Mouse (Mus musculus) heart, embryonic 15.5 days (tissue): ENCODE data around the gene Nfe2l2. TPM values are rescaled to one million over a fixed set of nuclear protein-coding genes. Genes with fewer than 3 reads are reported as not detected.

Source experiments
- ATAC-seq: fragments of 200-750 bp; cut with Nextera tagmentation; replicated peaks from 2 replicates; pipeline ENCODE4 v1.8.0; 2017; ENCODE audit warnings: low read depth, moderate TSS enrichment; ENCODE audit not compliant: insufficient number of reproducible peaks, insufficient read depth, low FRiP score
- H3K27ac ChIP-seq: fragments of 300-500 bp; sonication (generic); 2 replicates; pipeline ENCODE4 v1.5.1; 2015; ENCODE audit warnings: mild to moderate bottlenecking, inconsistent platforms
- H3K27me3 ChIP-seq: fragments of 300-500 bp; sonication (generic); 2 replicates; pipeline ENCODE4 v1.6.1; 2015; ENCODE audit warnings: inconsistent platforms
- H3K36me3 ChIP-seq: fragments of 300-500 bp; sonication (generic); 2 replicates; pipeline ENCODE4 v1.6.1; 2015; ENCODE audit warnings: mild to moderate bottlenecking, inconsistent platforms
- H3K4me1 ChIP-seq: fragments of 300-500 bp; sonication (generic); replicated peaks from 2 replicates; pipeline ENCODE4 v1.6.1; 2015; ENCODE audit warnings: inconsistent platforms
- H3K4me2 ChIP-seq: fragments of 300-500 bp; sonication (generic); 2 replicates; pipeline ENCODE4 v1.6.1; 2015; ENCODE audit warnings: inconsistent platforms, mild to moderate bottlenecking, moderate library complexity
- H3K4me3 ChIP-seq: fragments of 300-500 bp; sonication (generic); 2 replicates; pipeline ENCODE4 v1.5.1; 2015; ENCODE audit warnings: mild to moderate bottlenecking, inconsistent platforms
- H3K9ac ChIP-seq: fragments of 300-500 bp; sonication (generic); 2 replicates; pipeline ENCODE4 v1.6.1; 2015; ENCODE audit warnings: mild to moderate bottlenecking, inconsistent platforms
- H3K9me3 ChIP-seq: fragments of 300-500 bp; sonication (generic); replicated peaks from 2 replicates; pipeline ENCODE4 v1.6.1; 2016; ENCODE audit warnings: inconsistent platforms
- WGBS: fragments of 180-500 bp; shearing (Covaris S2); methylation state at CpG from one replicate; pipeline ENCODE4 v1.1.7; 2015; ENCODE audit warnings: mixed read lengths; 5-methylcytosine and 5-hydroxymethylcytosine counted together
- polyA plus RNA-seq: library from polyadenylated mRNA; unstranded; fragments of >200 nt; fragmentation: Nextera tagmentation; extraction: Ambion mirVana; gene quantifications from 2 replicates; pipeline ENCODE4 v1.2.1, GENCODE M21; 2015

Gene Nfe2l2
- polyA plus RNA-seq, 1 experiment from 2014 or later = 49.4 TPM

DNA sequence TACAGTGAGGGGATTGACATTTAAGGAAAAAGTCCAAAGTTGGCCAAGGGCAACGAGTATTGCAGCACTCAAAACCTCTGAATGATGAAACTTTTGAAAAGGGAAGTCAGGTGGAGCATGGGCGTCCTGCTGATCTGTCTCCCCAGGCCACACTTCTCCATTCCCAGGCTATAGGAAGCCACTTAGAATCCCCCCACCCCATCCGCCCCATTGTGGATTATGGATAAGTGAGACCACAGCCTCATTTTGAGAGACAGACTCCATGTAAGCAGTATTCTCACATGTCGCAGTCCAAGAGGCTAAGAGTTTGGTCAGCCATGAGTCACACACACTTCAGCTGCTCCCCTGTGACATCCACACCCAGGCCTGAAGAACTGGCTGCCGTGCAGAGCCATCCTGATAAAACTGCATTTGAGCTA is 26.8 kb upstream of the Nfe2l2 start:
- 64% methylated on average over 5 of the region's 5 CpGs for WGBS
- Histone ChIP-seq H3K4me3 (no peak overlapping the region), H3K27ac (no peak overlapping the region), H3K9ac (no peak overlapping the region), H3K4me2 (no peak overlapping the region), H3K4me1 (peaks cover 15% of the 10 kb centered on the region; the same call in 1 of the 2 replicates), H3K36me3 (no peaks in the 10 kb centered on the region), H3K9me3 (no peaks in the 10 kb centered on the region), H3K27me3 (no peaks in the 10 kb centered on the region)
- ATAC-seq = no peak

DNA sequence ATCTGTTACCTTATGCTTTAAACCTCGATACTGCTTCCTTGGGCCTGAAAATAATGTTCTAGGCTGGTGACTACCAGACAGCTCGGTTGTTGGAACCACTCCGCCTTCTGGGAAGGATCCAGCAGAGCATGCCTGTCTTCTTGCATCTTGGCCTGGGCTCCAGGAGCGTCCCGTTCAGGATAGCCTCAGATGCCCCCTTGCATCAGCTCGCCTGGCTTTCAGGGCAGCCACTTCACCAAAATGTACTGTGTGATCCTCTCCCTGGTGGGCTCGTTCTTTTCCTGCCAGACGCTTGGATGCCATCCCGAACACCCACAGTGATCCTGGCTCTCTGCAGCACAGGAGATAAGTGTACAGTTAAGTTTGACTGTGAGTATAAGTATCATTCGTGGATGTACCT is 25.6 kb upstream of the Nfe2l2 start:
- no peak overlapping the region for H3K27ac ChIP-seq
- H3K4me2 ChIP-seq = no peak overlapping the region
- H3K36me3 ChIP-seq = no peaks in the 10 kb centered on the region
- H3K4me3 ChIP-seq = no peak overlapping the region
- no peaks in the 10 kb centered on the region for H3K9me3 ChIP-seq
- H3K27me3 ChIP-seq = no peaks in the 10 kb centered on the region
- no peak for ATAC-seq
- WGBS = 60% methylated on average over 10 of the region's 10 CpGs
- H3K9ac ChIP-seq = no peak overlapping the region
- H3K4me1 ChIP-seq = peaks cover 15% of the 10 kb centered on the region; the same call in 1 of the 2 replicates

DNA sequence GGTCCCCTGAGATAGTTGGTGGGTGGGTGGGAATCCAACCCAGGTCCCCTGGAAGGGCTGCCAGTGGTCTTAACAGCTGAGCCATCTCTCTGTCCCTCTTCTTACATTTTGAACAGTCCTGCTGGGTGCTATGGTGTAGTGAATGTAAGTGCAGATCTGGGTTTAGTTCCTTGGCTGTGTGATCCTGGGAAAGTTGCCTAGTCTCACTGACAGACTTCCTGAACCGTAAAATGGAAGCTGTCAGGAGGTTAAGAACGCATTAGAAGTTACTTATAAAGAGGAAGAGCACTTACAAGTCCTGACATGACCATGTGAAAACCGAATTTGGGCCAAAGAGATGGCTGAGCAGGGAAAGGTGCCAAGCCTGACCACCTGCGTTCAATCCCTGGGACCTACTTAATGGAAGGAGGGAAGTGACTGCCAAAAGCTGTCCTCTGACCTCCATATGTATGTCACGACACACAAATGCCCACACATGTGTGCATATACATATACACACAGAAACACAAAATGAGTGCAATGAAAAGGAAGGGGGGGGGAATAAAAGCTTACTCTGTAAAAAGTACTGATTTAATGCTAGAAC is 20.5 kb upstream of the Nfe2l2 start:
- H3K27ac ChIP-seq = no peak overlapping the region
- WGBS = 70% methylated on average over 5 of the region's 5 CpGs
- no peaks in the 10 kb centered on the region for H3K36me3 ChIP-seq
- no peaks in the 10 kb centered on the region for H3K9me3 ChIP-seq
- H3K4me3 ChIP-seq = no peak overlapping the region
- H3K27me3 ChIP-seq = no peaks in the 10 kb centered on the region
- peaks cover 2% of the 10 kb centered on the region; the same call in 1 of the 2 replicates for H3K4me1 ChIP-seq
- no peak overlapping the region for H3K9ac ChIP-seq
- ATAC-seq = no peak
- H3K4me2 ChIP-seq = no peak overlapping the region

DNA sequence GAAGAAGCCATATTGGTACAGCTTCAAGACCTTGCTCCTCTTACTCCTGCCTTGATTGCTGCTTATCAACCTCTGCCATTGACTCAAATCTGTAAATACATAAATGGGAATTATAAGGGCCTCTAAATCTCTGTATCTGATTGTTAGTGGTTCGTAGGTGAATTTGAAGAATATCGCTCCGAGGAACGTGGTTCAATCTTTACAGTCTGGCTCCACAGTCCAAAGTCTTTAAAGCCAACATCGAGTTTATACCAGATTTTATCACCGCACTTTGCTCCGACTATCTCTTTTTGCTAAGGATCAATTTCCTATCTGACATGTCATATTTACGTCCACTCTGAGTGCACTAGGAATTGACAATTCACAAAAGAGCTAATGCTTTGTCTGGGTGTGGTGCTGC is 19.0 kb upstream of the Nfe2l2 start:
- WGBS = 92% methylated on average over 8 of the region's 8 CpGs
- ATAC-seq = no peak
- Histone ChIP-seq H3K27me3 (no peaks in the 10 kb centered on the region), H3K27ac (no peak overlapping the region), H3K4me2 (no peak overlapping the region), H3K36me3 (no peaks in the 10 kb centered on the region), H3K4me3 (no peak overlapping the region), H3K9me3 (no peaks in the 10 kb centered on the region), H3K4me1 (no peaks in the 10 kb centered on the region), H3K9ac (no peak overlapping the region)

DNA sequence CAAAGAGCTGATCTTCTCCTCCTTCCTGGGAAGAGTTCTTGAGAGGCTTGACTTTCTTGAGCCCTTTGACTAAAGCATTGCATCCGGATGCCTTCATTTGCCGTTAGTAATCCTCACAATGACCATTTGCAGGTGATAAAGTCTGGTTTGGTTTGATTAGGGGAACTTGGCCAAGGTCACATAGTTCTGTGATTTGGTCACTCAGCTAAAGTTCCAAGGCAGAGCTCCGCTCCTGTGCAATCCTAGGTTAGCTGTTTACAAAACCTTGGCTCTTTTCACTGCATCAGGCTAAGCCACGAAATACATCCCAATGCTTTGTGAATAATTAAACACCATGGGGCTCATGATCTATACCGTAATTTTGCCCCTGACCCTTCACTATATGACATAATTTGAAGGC is 18.5 kb upstream of the Nfe2l2 start:
- H3K36me3 ChIP-seq = no peaks in the 10 kb centered on the region
- no peak overlapping the region for H3K27ac ChIP-seq
- H3K27me3 ChIP-seq = no peaks in the 10 kb centered on the region
- ATAC-seq = no peak
- no peaks in the 10 kb centered on the region for H3K4me1 ChIP-seq
- H3K4me2 ChIP-seq = no peak overlapping the region
- 63% methylated on average over 5 of the region's 5 CpGs for WGBS
- H3K4me3 ChIP-seq = no peak overlapping the region
- H3K9me3 ChIP-seq = no peaks in the 10 kb centered on the region
- H3K9ac ChIP-seq = no peak overlapping the region

DNA sequence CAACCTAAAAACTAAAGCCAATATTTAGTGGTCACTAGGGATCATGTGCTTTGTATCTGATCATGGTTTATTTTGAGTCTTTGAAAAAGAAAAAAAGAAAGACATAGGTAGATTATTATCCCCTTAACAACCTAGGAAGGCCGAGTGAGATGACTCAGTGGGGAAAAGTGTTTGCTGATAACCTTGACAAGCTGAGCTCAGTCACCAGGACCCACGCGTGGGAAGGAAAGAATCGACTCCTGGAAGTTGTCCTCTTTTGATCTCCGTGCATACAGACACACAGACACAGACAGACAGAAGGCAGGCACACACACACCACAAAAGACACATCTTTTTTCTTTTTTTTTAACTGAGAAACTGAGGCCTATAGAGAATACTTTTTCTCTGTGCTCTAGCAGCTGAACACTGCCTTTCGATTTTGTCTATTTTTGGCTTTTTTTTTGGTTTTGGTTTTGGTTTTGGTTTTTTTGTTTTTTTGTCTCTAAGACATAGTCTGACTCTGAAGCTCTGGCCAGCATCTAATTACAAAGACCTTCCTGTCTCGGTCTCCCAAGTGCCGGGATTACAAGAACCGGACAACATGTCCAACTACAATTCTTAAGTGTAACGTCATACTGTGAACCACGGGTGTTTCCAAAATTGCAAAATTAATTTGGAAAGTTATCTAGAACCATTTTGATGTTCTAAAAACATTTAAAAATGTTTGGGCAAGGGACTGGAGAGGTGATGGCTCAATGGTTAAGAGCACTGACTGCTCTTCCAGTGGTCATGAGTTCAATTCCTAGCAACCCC is 16.0 kb upstream of the Nfe2l2 start:
- H3K9ac ChIP-seq = no peak overlapping the region
- no peak overlapping the region for H3K4me2 ChIP-seq
- no peaks in the 10 kb centered on the region for H3K4me1 ChIP-seq
- 59% methylated on average over 11 of the region's 11 CpGs for WGBS
- ATAC-seq = no peak
- no peaks in the 10 kb centered on the region for H3K9me3 ChIP-seq
- no peak overlapping the region for H3K4me3 ChIP-seq
- no peaks in the 10 kb centered on the region for H3K27me3 ChIP-seq
- H3K27ac ChIP-seq = no peak overlapping the region
- H3K36me3 ChIP-seq = no peaks in the 10 kb centered on the region

DNA sequence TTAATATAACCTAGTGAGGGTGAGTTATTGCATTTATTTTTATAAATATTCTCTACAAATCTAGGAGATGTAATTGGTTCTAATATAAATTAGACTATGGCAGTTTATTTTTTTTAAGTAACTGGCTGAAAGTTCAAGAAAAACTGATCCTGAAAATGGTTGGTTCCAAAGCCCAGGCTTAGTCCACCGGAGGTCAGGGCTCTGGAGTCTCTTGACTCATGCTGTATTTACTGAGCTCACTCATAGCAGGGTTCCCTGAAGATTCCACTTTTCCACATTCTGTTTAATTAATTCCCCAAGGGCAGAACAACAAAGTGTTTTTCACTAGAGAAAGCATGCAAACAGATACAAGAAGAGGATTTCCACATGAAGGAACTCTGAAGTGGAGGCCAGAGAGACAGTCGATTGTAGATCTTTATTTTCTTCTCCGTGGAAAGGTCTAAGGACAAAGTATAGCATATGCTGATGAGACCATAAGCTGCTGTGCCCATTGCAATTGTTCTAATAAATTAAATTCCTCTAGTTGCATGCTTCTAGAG is 15.0 kb upstream of the Nfe2l2 start:
- 76% methylated on average over 3 of the region's 3 CpGs for WGBS
- ATAC-seq = no peak
- no peak overlapping the region for H3K27ac ChIP-seq
- no peak overlapping the region for H3K4me3 ChIP-seq
- H3K36me3 ChIP-seq = no peaks in the 10 kb centered on the region
- no peak overlapping the region for H3K9ac ChIP-seq
- H3K4me2 ChIP-seq = no peak overlapping the region
- no peaks in the 10 kb centered on the region for H3K9me3 ChIP-seq
- no peaks in the 10 kb centered on the region for H3K27me3 ChIP-seq
- no peaks in the 10 kb centered on the region for H3K4me1 ChIP-seq

DNA sequence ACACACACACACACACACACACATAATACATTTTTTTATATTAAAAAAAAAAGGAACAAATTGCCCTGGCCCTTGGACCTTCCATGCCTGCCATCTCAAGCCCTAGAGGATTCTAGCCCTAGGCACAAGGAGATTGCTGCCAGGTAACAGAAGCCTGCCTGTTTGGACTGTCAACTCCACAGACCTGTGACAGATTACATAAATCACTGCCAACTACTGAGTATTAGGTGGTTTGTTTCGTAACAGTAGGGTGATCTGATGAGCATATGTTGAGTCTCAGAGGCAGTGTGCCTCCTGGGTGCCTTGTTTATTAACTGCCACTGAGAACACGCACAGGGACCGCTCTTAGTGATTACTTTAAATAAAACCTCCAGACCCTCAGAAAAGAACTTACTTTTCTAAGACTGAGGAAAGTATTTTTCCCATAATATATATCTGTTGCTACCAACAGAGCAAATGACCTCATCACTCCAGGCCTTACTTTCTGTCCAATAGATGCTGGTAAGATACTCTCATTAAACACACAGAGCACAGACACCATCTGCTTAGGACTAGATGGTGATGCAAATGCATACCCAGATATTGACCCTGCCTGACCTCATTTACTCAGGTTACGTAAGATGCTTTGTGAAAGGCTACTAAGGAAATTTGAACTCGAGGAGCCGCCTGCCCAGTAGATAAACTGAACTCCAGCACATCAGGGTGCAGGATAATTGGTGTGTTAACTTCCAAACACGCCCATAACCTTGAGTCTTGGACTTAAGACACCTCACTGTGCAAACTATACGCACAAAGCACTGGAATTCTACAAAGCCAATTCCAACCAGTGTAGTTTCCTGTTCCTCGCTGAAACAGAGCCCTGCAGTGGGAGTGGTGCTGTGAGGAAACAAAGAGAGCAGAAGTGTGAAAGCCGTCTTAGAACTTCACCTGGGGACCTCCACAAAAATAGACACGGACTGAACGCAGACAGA is 11.9 kb upstream of the Nfe2l2 start:
- Histone ChIP-seq H3K9me3 (no peaks in the 10 kb centered on the region), H3K4me3 (no peak overlapping the region), H3K36me3 (no peaks in the 10 kb centered on the region), H3K4me2 (no peak overlapping the region), H3K27me3 (no peaks in the 10 kb centered on the region), H3K4me1 (no peaks in the 10 kb centered on the region), H3K27ac (no peak overlapping the region), H3K9ac (no peak overlapping the region)
- WGBS = 67% methylated on average over 12 of the region's 12 CpGs
- ATAC-seq = no peak

DNA sequence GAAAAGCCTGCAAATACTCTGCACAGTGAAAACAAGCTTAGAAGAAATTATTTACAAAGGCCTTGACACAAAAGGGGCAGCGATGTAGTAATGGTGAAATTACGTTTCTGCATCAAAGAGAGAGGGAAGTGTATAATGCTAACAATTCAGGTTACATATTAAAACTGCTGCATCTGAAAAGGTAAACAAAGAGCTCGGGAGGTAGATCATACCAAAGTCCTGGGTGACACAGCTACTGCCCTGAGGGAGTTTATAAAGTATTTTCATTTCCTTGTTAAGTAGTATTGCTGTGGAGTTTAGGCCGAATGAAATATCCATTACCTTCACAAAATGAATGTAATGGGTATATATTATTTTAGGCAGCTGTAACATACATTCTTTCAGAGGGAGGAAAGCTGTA is 10.3 kb upstream of the Nfe2l2 start:
- Histone ChIP-seq H3K4me1 (no peaks in the 10 kb centered on the region), H3K27ac (no peak overlapping the region), H3K4me2 (no peak overlapping the region), H3K36me3 (no peaks in the 10 kb centered on the region), H3K9ac (no peak overlapping the region), H3K4me3 (no peak overlapping the region), H3K27me3 (no peaks in the 10 kb centered on the region), H3K9me3 (no peaks in the 10 kb centered on the region; the same call in 1 of the 2 replicates)
- 69% methylated on average over 4 of the region's 4 CpGs for WGBS
- no peak for ATAC-seq

DNA sequence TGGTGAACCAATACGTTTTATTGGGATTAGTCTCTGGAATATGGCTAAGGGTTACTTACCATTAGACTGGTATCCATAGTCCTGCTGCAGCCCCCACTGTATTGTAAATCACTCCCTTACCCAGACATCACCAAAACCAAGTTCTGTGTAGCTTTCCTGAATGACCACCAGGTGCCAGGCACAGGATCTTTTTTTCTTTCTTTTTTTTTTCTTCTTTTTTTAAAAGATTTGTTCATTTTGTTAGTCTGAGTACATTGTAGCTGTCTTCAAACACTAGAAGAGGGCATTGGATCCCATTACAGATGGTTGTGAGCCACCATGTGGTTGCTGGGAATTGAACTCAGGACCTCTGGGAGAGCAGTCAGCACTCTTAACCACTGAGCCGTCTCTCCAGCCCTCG is 8.6 kb upstream of the Nfe2l2 start:
- H3K36me3 ChIP-seq = peaks cover 4% of the 10 kb centered on the region; the same call in 1 of the 2 replicates
- ATAC-seq = no peak
- no peaks in the 10 kb centered on the region for H3K4me1 ChIP-seq
- H3K27ac ChIP-seq = no peak overlapping the region
- H3K27me3 ChIP-seq = no peaks in the 10 kb centered on the region
- no peak overlapping the region for H3K4me2 ChIP-seq
- H3K9ac ChIP-seq = no peak overlapping the region
- no peaks in the 10 kb centered on the region; the same call in 1 of the 2 replicates for H3K9me3 ChIP-seq
- H3K4me3 ChIP-seq = no peak overlapping the region
- 88% methylated on average over 3 of the region's 3 CpGs for WGBS

DNA sequence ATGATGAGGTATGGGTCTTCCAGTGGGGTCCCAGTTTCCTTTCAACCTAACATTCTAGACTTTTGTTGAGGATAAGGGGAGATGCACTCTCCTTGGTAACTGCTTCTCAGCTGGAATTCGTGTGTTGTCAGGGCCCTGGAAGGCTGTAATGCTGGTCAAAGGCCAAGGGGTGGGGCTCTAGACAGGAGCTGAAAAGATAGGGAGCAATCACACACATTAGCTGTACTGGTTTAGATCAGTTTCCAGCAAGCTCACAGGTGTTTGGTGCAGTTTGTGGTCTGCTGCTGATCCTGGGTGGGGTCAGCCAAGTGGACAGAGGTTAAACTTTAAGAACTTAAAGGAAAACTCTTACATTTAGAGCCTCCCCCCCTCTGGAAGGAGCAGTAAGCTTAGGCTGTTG is 3.0 kb upstream of the Nfe2l2 start:
- Histone ChIP-seq H3K9ac (no peak overlapping the region), H3K9me3 (no peaks in the 10 kb centered on the region; the same call in 1 of the 2 replicates), H3K36me3 (peaks cover 4% of the 10 kb centered on the region; the same call in 1 of the 2 replicates), H3K4me1 (peaks cover 20% of the 10 kb centered on the region), H3K4me2 (no peak overlapping the region), H3K27me3 (no peaks in the 10 kb centered on the region), H3K27ac (no peak overlapping the region), H3K4me3 (no peak overlapping the region)
- ATAC-seq = no peak
- WGBS = 43% methylated on average over 1 of the region's 1 CpGs
